Mouse (Mus musculus) CH12.LX (cell line): ENCODE results near the gene Apbb1ip. TPM values are rescaled to one million over a fixed set of nuclear protein-coding genes. Genes with fewer than 3 reads are reported as not detected.

Experiments
- DNase-seq: peaks from one replicate; pipeline ENCODE4 v3.0.0-alpha.2; 2013; ENCODE audit errors: extremely low read depth
- H3K27ac ChIP-seq: 2 replicates; pipeline ENCODE4 v1.5.1; 2012; ENCODE audit warnings: low read depth, mild to moderate bottlenecking, control low read depth, moderate library complexity; ENCODE audit not compliant: insufficient read depth
- H3K27me3 ChIP-seq: replicated peaks from 2 replicates; pipeline ENCODE3; 2012; ENCODE audit warnings: inconsistent platforms
- H3K36me3 ChIP-seq, 2 experiments: replicated peaks in 1 of 2; 2 replicates each; pipeline versions ENCODE3 to v1.6.1; 2012; ENCODE audit warnings: inconsistent platforms in 1 of 2, low read length in 1 of 2, mild to moderate bottlenecking in 1 of 2, mixed read lengths in 1 of 2, moderate library complexity in 1 of 2; ENCODE audit not compliant: control insufficient read depth in 1 of 2, insufficient read depth in 1 of 2
- H3K4me1 ChIP-seq, 2 experiments: 2 replicates each; pipeline ENCODE4 v1.6.1; 2012; ENCODE audit warnings: inconsistent platforms in 1 of 2, moderate library complexity in 1 of 2; ENCODE audit not compliant: insufficient read depth in 2 of 2, control insufficient read depth in 1 of 2
- H3K4me2 ChIP-seq: 2 replicates; pipeline ENCODE4 v1.6.1; 2012; ENCODE audit warnings: low read depth, mild to moderate bottlenecking, control low read depth; ENCODE audit not compliant: poor library complexity, insufficient read depth, severe bottlenecking
- H3K4me3 ChIP-seq, 3 experiments: fragments of 150-350 bp in 1 of 3; sonication (generic) in 1 of 3; replicated peaks in 1 of 3; 2 replicates each; pipeline versions ENCODE3 to v1.5.1; 2011 to 2012; ENCODE audit warnings: low read depth in 2 of 3, low read length in 2 of 3, mild to moderate bottlenecking in 2 of 3, moderate library complexity in 2 of 3, control low read depth in 1 of 3, improper control_type of control experiment in 1 of 3, inconsistent platforms in 1 of 3, mixed read lengths in 1 of 3; ENCODE audit not compliant: poor library complexity in 1 of 3
- H3K79me2 ChIP-seq: replicated peaks from 2 replicates; pipeline ENCODE4 v1.6.1; 2012; ENCODE audit warnings: mild to moderate bottlenecking, moderate library complexity; ENCODE audit not compliant: control insufficient read depth, poor library complexity, insufficient read depth, severe bottlenecking; ENCODE audit errors: extremely low read depth
- H3K9ac ChIP-seq: 2 replicates; pipeline ENCODE4 v1.6.1; 2012; ENCODE audit warnings: low read depth, mild to moderate bottlenecking, control low read depth, moderate library complexity; ENCODE audit not compliant: insufficient read depth
- H3K9me3 ChIP-seq: replicated peaks from 2 replicates; pipeline ENCODE3; 2012; ENCODE audit warnings: low read length, inconsistent platforms, mixed read lengths
- BHLHE40 ChIP-seq: IDR thresholded peaks from 2 replicates; pipeline ENCODE4 v1.6.1; 2011; ENCODE audit warnings: mild to moderate bottlenecking, low read depth, low read length, improper control_type of control experiment
- CHD1 ChIP-seq: IDR thresholded peaks from 2 replicates; pipeline ENCODE4 v1.6.1; 2012; ENCODE audit warnings: low read depth, low read length, improper control_type of control experiment, inconsistent platforms
- CHD2 ChIP-seq: IDR thresholded peaks from 2 replicates; pipeline ENCODE4 v1.6.1; 2011; ENCODE audit warnings: low read length, improper control_type of control experiment
- EP300 ChIP-seq: IDR thresholded peaks from 2 replicates; pipeline ENCODE4 v1.6.1; 2011; ENCODE audit warnings: low read length, improper control_type of control experiment
- ETS1 ChIP-seq: conservative IDR thresholded peaks from 2 replicates; pipeline ENCODE4 v1.6.1; 2012; ENCODE audit warnings: low read depth, mild to moderate bottlenecking, inconsistent platforms, low read length, improper control_type of control experiment, moderate library complexity
- IRF4 ChIP-seq: IDR thresholded peaks from 2 replicates; pipeline ENCODE4 v1.6.1; 2014; ENCODE audit warnings: low read depth, mild to moderate bottlenecking, inconsistent platforms, low read length, improper control_type of control experiment
- JUN ChIP-seq: IDR thresholded peaks from 2 replicates; pipeline ENCODE4 v1.6.1; 2011; ENCODE audit warnings: low read depth, mild to moderate bottlenecking, low read length, improper control_type of control experiment, moderate library complexity; ENCODE audit not compliant: insufficient read depth
- KAT2A ChIP-seq: IDR thresholded peaks from 2 replicates; pipeline ENCODE4 v1.6.1; 2012; ENCODE audit warnings: low read length, improper control_type of control experiment, inconsistent platforms; ENCODE audit not compliant: insufficient replicate concordance
- MEF2A ChIP-seq: IDR thresholded peaks from 2 replicates; pipeline ENCODE4 v1.6.1; 2014; ENCODE audit warnings: low read depth, mild to moderate bottlenecking, inconsistent platforms, low read length, improper control_type of control experiment, borderline replicate concordance
- MXI1 ChIP-seq: IDR thresholded peaks from 2 replicates; pipeline ENCODE4 v1.6.1; 2011; ENCODE audit warnings: mild to moderate bottlenecking, low read depth, low read length, improper control_type of control experiment
- NELFE ChIP-seq: IDR thresholded peaks from 2 replicates; pipeline ENCODE4 v1.6.1; 2011; ENCODE audit warnings: low read depth, low read length, improper control_type of control experiment
- PAX5 ChIP-seq: IDR thresholded peaks from 2 replicates; pipeline ENCODE4 v1.6.1; 2012; ENCODE audit warnings: low read length, inconsistent platforms, mixed read lengths
- POLR2A ChIP-seq: IDR thresholded peaks from 2 replicates; pipeline ENCODE4 v1.6.1; 2011; ENCODE audit warnings: low read depth, mild to moderate bottlenecking, improper control_type of control experiment, low read length
- RCOR1 ChIP-seq: conservative IDR thresholded peaks from 2 replicates; pipeline ENCODE4 v1.6.1; 2012; ENCODE audit warnings: low read depth, mild to moderate bottlenecking, inconsistent platforms, low read length, improper control_type of control experiment
- TBP ChIP-seq: conservative IDR thresholded peaks from 2 replicates; pipeline ENCODE4 v1.6.1; 2011; ENCODE audit warnings: low read depth, low read length, improper control_type of control experiment
- TCF12 ChIP-seq: IDR thresholded peaks from 2 replicates; pipeline ENCODE4 v1.6.1; 2014; ENCODE audit warnings: low read depth, mild to moderate bottlenecking, inconsistent platforms, low read length, improper control_type of control experiment
- UBTF ChIP-seq: IDR thresholded peaks from 2 replicates; pipeline ENCODE4 v1.6.1; 2012; ENCODE audit warnings: low read depth, mild to moderate bottlenecking, inconsistent platforms, low read length, improper control_type of control experiment, moderate library complexity
- USF2 ChIP-seq: conservative IDR thresholded peaks from 2 replicates; pipeline ENCODE4 v1.6.1; 2011; ENCODE audit warnings: low read depth, low read length, improper control_type of control experiment
- ZC3H11A ChIP-seq: IDR thresholded peaks from 2 replicates; pipeline ENCODE4 v1.6.1; 2012; ENCODE audit warnings: low read depth, mild to moderate bottlenecking, inconsistent platforms, low read length, improper control_type of control experiment
- ZKSCAN1 ChIP-seq: IDR thresholded peaks from 2 replicates; pipeline ENCODE4 v1.6.1; 2012; ENCODE audit warnings: low read depth, inconsistent platforms, low read length, improper control_type of control experiment, borderline replicate concordance
- ZMIZ1 ChIP-seq: IDR thresholded peaks from 2 replicates; pipeline ENCODE4 v1.6.1; 2012; ENCODE audit warnings: low read depth, mild to moderate bottlenecking, inconsistent platforms, low read length, improper control_type of control experiment
- ZNF384 ChIP-seq: IDR thresholded peaks from 2 replicates; pipeline ENCODE4 v1.6.1; 2012; ENCODE audit warnings: low read depth, low read length, improper control_type of control experiment, inconsistent platforms
- dilution Hi-C: fragments of 300-500 bp; cut with MboI; formaldehyde crosslinking; loops from 2 replicates; pipeline ENCODE4 v1.14.3; 2020; ENCODE audit warnings: low sequenced_read_pairs; ENCODE audit not compliant: extremely low pct_unique_long_range_greater_than_20kb, extremely low pct_ligation_motif_present
- in situ Hi-C: fragments of 300-500 bp; cut with MboI; formaldehyde crosslinking; loops from 3 replicates; pipeline ENCODE4 v1.14.3; 2019; ENCODE audit warnings: low sequenced_read_pairs, low pct_ligation_motif_present, low pct_unique_long_range_greater_than_20kb, mixed read lengths
- polyA plus RNA-seq: library from polyadenylated mRNA; unstranded; fragments of >175 nt; gene quantifications from 2 replicates; pipeline ENCODE4 v1.2.1, GENCODE M21; 2012; ENCODE audit warnings: low read depth; ENCODE audit not compliant: insufficient read length
- total RNA-seq, 2 experiments: library from RNA; depleted of rRNA; stranded (reverse); fragments of 300-350 nt in 1 of 2; fragments of >200 nt in 1 of 2; gene quantifications; 2 replicates each; pipeline ENCODE4 v1.2.3; 2012 to 2014

Apbb1ip gene
- total and polyA plus RNA-seq, 3 experiments = 3.5 to 59.9 (median 4.0) TPM

GRCm38 (mm10) chr2:22783137-22783638, 9.3 kb downstream of the Apbb1ip start:
- no peak for DNase-seq
- Histone ChIP-seq H3K36me3 (peaks cover 0 to 47% of the 10 kb centered on the region in 2 experiments), H3K4me2 (no peak overlapping the region), H3K27ac (no peak overlapping the region), H3K4me1 (peaks cover 0 to 67% of the 10 kb centered on the region in 2 experiments; a peak in 2 of 4 replicates), H3K4me3 (no peak overlapping the region), H3K27me3 (no peaks in the 10 kb centered on the region), H3K9me3 (no peaks in the 10 kb centered on the region), H3K79me2 (peaks cover 21% of the 10 kb centered on the region), H3K9ac (no peak overlapping the region)
- TF ChIP-seq MEF2A (no peak), KAT2A (no peak), ETS1 (no peak), NELFE (no peak), MXI1 (no peak), JUN (no peak), BHLHE40 (no peak), ZNF384 (no peak), EP300 (no peak), TCF12 (no peak), USF2 (no peak), TBP (no peak)
- in situ Hi-C loops (no loop called here), dilution Hi-C loops (no loop called here)

GRCm38 (mm10) chr2:22784186-22784585, 10.3 kb downstream of the Apbb1ip start:
- H3K27me3 ChIP-seq = no peaks in the 10 kb centered on the region
- H3K4me3 ChIP-seq = no peak overlapping the region
- H3K4me1 ChIP-seq = peaks cover 0 to 68% of the 10 kb centered on the region in 2 experiments; a peak in 2 of 4 replicates
- in situ Hi-C loops = no loop called here
- no peak overlapping the region for H3K4me2 ChIP-seq
- H3K9me3 ChIP-seq = no peaks in the 10 kb centered on the region
- TF ChIP-seq POLR2A (no peak), CHD1 (no peak), JUN (no peak), CHD2 (no peak), ZC3H11A (no peak), BHLHE40 (no peak), ZKSCAN1 (no peak), ZNF384 (no peak), MEF2A (no peak), PAX5 (no peak), IRF4 (no peak), UBTF (no peak), ZMIZ1 (no peak), RCOR1 (no peak)
- TF ChIP-seq, all 38 proteins: peak for 0
- no peak for DNase-seq
- dilution Hi-C loops = no loop called here
- H3K27ac ChIP-seq = no peak overlapping the region
- peaks cover 18% of the 10 kb centered on the region for H3K79me2 ChIP-seq
- no peak overlapping the region for H3K9ac ChIP-seq
- peaks cover 0 to 40% of the 10 kb centered on the region in 2 experiments for H3K36me3 ChIP-seq
